Mouse (Mus musculus): ENCODE measurements around the gene Klhl6.

Gene Klhl6

GRCm38 (mm10) chr16:19969506-19969905 lies 13.3 kb downstream of the Klhl6 start:
- no peak for DNase-seq (ENCODE audit: low read depth)

DNA sequence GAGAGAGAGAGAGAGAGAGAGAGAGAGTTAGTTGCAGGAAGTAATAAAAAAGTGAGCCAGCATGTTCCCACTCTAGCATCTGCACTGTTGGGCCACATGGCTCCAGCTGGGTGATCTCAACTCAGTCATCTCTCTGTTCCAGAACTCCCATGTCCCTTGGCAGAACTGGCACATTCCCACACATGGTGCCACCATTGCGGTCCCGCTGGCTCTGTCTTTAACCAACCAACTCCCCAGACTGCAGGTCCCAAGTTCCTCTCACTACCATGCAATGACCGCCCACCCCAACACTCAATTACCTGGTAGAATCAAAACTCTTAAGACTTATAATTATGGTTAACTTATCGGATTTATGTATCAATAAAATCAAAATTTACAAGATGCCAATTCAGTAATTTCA lies 14.2 kb downstream of the Klhl6 start:
- DNase-seq (ENCODE audit: low read depth) = no peak

DNA sequence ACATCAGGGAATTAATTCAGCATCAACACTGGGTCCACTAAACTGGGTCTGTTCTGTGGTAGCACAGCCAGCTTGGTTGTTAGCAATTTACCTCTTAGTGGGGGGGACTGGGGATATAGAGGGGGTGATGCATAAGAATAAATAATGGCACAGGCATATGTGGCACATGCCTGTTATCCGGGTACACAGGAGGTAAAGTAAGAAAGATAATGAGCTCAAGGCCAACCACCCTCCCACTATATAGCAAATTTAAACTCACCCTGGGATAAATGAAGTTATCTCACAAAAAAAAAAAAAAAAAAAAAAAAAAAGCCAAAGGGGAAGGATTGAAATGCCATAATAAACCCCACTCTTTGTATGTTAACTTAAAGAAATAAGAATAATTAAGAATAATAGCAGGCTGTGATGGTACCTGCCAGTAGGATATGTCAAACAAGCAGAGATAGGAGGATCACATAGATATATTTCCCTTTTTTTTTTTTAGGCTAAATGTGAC lies 14.9 kb downstream of the Klhl6 start:
- DNase-seq (ENCODE audit: low read depth) = no peak

DNA sequence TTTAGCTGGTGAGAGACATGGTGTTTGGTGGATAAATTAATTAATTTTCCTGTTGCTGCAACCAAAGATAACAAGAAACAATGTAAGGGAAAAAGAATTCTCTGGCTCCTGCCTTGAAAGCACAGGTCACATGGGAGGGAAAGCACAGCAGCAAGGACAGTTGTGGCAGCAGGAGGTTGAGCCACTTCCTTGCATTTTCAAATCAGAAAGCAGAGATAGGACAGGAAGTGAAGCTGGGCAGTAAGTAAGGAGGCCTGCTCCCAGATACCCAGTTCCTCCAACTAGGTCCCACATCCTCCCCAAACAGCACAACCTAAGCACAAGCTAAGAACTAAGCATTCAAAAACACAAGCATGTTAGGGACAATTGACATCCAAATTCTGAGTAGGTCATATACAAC lies 15.9 kb downstream of the Klhl6 start:
- DNase-seq (ENCODE audit: low read depth) = no peak

- no peak for DNase-seq (ENCODE audit: low read depth)
Observed at GRCm38 (mm10) chr16:19966437-19966836, 16.4 kb downstream of the Klhl6 start.

DNA sequence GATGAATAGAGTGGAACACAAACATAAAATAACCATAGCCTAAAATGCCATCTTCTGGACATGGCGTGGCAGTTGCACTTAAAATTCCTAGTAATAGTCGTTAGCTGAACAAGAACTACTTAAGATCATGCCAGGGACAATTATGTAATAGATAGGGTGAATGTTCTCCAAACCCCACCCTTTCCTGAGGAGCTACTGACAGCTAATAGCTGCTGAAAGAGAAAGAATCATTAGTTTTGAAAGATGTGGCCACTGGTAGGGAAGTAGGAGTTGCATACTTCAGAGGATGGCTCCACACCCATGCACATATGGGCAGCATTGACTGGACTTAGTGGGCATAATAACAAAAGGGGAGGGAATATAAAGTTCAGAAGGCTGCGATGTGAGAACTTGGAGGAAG lies 19.9 kb downstream of the Klhl6 start:
- no peak for DNase-seq (ENCODE audit: low read depth)

DNA sequence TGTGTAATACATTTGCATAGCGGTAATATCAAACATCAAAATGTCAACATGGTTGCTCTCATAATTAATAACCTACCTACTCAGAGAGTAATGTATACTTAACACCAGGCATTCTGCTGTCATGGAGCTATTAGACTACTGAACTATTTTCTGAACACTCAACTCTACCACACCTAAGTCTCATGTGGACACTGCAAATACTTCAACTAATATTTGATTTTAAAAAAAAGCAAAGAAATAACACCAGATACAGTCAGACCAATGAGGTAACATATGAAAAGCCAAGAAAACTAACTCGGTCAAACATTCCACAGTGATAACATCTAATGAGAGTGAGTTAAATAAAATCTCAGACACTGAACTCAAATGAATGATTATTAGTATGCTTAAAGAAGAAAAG lies 21.8 kb downstream of the Klhl6 start:
- no peak for DNase-seq (ENCODE audit: low read depth)

- no peak for DNase-seq (ENCODE audit: low read depth)
Observed at GRCm38 (mm10) chr16:19960407-19961058, 22.3 kb downstream of the Klhl6 start.

- no peak for DNase-seq (ENCODE audit: low read depth)
Observed at GRCm38 (mm10) chr16:19957051-19957450, 25.8 kb downstream of the Klhl6 start.

DNA sequence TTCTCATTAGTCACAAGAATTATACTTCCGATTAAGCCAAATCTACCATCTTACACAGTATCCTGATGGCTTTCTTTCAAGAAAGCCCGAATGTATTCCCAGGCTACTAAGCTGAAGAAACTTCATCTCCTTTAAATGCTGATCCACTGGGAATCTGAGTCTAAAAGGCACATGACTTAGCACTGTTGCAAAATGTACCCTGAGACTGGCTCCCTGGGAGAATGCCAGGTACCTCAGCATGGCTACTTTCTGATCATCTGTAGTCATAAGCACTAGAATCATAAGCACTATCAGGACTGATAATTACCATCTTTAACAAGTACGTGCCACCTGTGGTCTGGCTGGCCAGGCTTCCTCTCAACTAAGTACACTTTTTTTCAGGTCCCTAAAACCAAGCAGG lies 35.5 kb downstream of the Klhl6 start:
- DNase-seq (ENCODE audit: low read depth) = no peak

GRCm38 (mm10) chr16:19946578-19947298 lies 36.1 kb downstream of the Klhl6 start:
- no peak for DNase-seq (ENCODE audit: low read depth)

- DNase-seq (ENCODE audit: low read depth) = no peak
Observed at GRCm38 (mm10) chr16:19920823-19921222, 62.0 kb downstream of the Klhl6 start.

GRCm38 (mm10) chr16:19918286-19918685 lies 64.6 kb downstream of the Klhl6 start:
- no peak for DNase-seq (ENCODE audit: low read depth)

DNA sequence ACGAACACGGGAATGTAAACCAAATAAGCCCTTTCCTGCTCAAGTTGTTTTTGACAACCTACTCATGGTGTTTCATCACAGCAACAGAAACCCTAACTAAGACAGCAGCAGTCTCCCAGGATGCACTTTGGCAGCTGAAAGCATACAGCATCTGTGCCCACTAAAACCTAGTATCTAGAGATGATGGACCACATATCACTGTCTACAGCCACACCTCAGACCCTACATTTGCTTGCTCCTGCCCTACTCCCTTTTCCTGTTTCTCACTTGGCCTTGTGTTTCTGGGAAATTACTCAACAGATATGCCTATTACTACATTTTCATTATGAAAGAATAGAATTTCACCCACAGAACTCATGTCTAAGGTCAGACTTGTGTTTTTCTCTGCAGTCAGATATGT lies 70.3 kb downstream of the Klhl6 start:
- DNase-seq (ENCODE audit: low read depth) = no peak

GRCm38 (mm10) chr16:19908291-19908690 lies 74.5 kb downstream of the Klhl6 start:
- DNase-seq (ENCODE audit: low read depth) = peak; percentile 16

GRCm38 (mm10) chr16:19907103-19907502 lies 75.7 kb downstream of the Klhl6 start:
- peak; percentile 73 for DNase-seq (ENCODE audit: low read depth)

GRCm38 (mm10) chr16:19904734-19905479 lies 77.9 kb downstream of the Klhl6 start:
- no peak for DNase-seq (ENCODE audit: low read depth)

DNA sequence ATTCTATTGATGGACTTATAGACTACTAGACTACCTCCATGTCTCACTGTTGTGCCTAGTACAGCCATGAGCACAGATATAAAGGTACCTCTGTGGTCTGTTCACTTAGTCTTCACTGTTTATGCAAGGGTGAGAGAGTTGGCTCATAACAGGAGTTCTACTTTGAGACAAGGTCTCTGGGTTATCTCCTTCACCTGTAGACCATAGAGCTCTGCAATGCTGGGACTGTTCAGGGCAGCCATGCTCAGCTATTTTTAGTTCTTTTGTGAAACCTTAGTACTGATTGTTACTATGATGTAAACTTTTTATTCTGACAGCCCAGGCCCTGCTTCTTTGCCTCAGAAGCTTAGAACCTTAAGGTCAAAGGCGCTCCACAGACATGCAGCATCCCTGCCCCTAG lies 79.0 kb downstream of the Klhl6 start:
- DNase-seq (ENCODE audit: low read depth) = no peak
